Mouse (Mus musculus): Measurements from ENCODE around the gene Gm17018. TPM values are rescaled to one million over a fixed set of nuclear protein-coding genes. Genes with fewer than 3 reads are reported as not detected.

The Gm17018 gene
- total and polyA plus RNA-seq, 2 experiments from 2014 or later, result 20.7 to 69.6 TPM

DNA sequence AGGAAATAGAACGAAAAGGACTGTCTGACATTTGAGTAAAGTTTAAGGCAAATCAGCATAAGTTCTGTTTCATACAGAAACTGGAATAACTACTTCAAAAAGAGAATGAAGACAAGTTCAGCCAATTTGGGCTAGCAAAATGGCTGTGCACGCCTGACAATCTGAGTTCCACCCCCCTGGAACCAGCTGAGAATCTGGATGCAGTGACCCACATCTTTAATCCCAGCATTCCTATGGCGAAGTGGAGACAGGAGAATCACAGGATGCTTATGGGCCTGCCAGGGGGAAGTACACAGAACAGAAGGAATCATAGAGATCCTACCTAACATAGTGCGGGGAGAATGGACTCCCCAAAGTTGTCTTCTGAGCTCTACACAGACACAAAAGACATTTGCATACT, 36.7 kb downstream of the Gm17018 start:
- Histone ChIP-seq H3K36me3 (ENCODE audit: insufficient read depth) (no peaks in the 10 kb centered on the region; the same call in 1 of the 2 replicates), H3K27ac (ENCODE audit: low read depth, low read length) (no peak overlapping the region), H3K9me3 (ENCODE audit: low read length) (no peaks in the 10 kb centered on the region), H3K27me3 (ENCODE audit: insufficient read depth, low read length) (peaks cover 42% of the 10 kb centered on the region), H3K4me3 (ENCODE audit: low read depth, low read length) (no peak overlapping the region), H3K4me1 (ENCODE audit: insufficient read depth) (no peaks in the 10 kb centered on the region), H3K9ac (no peak overlapping the region), H3K4me2 (ENCODE audit: low read depth) (no peak overlapping the region)
- TF ChIP-seq CTCF (IDR thresholded peaks at IDR 0.05; ENCODE audit: low read depth), result no peak
- ATAC-seq (no peak), DNase-seq (no peak)
- WGBS, result 68% methylated on average over 4 of the region's 4 CpGs

DNA sequence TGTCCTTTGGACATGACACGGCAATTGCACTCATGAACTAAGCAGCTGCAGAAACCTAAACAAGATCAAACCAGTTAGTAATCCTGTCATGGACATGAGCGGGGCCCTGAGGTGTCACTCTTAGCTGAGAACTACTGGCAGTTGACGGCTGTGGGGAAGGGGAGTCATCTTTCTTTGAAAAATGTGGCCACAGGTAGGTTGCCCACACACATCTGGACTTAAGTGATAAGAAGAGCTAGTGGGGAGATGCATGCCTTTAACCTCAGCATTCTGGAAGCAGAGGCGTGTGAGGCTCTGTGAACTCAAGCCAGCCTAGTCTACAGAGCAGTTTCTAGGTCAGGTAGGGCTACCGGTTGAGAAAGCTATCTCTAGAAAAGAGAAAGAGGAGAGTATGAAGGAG, 42.2 kb downstream of the Gm17018 start:
- Histone ChIP-seq H3K36me3 (ENCODE audit: insufficient read depth) (0 out of 2 replicates have a peak, but pooled peaks cover 4% of the 10 kb centered on the region), H3K27ac (ENCODE audit: low read depth, low read length) (no peak overlapping the region), H3K4me2 (ENCODE audit: low read depth) (no peak overlapping the region), H3K27me3 (ENCODE audit: insufficient read depth, low read length) (peaks cover 26% of the 10 kb centered on the region), H3K9me3 (ENCODE audit: low read length) (no peaks in the 10 kb centered on the region), H3K4me3 (ENCODE audit: low read depth, low read length) (no peak overlapping the region), H3K9ac (no peak overlapping the region), H3K4me1 (ENCODE audit: insufficient read depth) (no peaks in the 10 kb centered on the region)
- DNase-seq, result no peak
- TF ChIP-seq CTCF (IDR thresholded peaks at IDR 0.05; ENCODE audit: low read depth), result no peak
- ATAC-seq, result no peak
- WGBS, result 94% methylated on average over 5 of the region's 5 CpGs

- Histone ChIP-seq H3K4me2 (ENCODE audit: low read depth) (no peak overlapping the region), H3K9me3 (ENCODE audit: low read length) (no peaks in the 10 kb centered on the region), H3K4me1 (ENCODE audit: insufficient read depth) (no peaks in the 10 kb centered on the region), H3K27ac (ENCODE audit: low read depth, low read length) (no peak overlapping the region), H3K4me3 (ENCODE audit: low read depth, low read length) (no peak overlapping the region), H3K27me3 (ENCODE audit: insufficient read depth, low read length) (peaks cover 3% of the 10 kb centered on the region; the same call in 1 of the 2 replicates), H3K36me3 (ENCODE audit: insufficient read depth) (0 out of 2 replicates have a peak, but pooled peaks cover 4% of the 10 kb centered on the region), H3K9ac (no peak overlapping the region)
- no peak for DNase-seq
- no peak for ATAC-seq
- no peak for TF ChIP-seq CTCF (IDR thresholded peaks at IDR 0.05; ENCODE audit: low read depth)
- WGBS, result 69% methylated on average over 4 of the region's 4 CpGs
Observed at GRCm38 (mm10) chr19:45606701-45607100, 46.3 kb downstream of the Gm17018 start.

- DNase-seq, result peak; percentile 20
- Histone ChIP-seq H3K4me2 (ENCODE audit: low read depth) (no peak overlapping the region), H3K4me1 (ENCODE audit: insufficient read depth) (no peaks in the 10 kb centered on the region), H3K4me3 (ENCODE audit: low read depth, low read length) (no peak overlapping the region), H3K36me3 (ENCODE audit: insufficient read depth) (0 out of 2 replicates have a peak, but pooled peaks cover 4% of the 10 kb centered on the region), H3K9ac (no peak overlapping the region), H3K9me3 (ENCODE audit: low read length) (no peaks in the 10 kb centered on the region), H3K27ac (ENCODE audit: low read depth, low read length) (no peak overlapping the region), H3K27me3 (ENCODE audit: insufficient read depth, low read length) (peaks cover 3% of the 10 kb centered on the region; the same call in 1 of the 2 replicates)
- TF ChIP-seq CTCF (IDR thresholded peaks at IDR 0.05; ENCODE audit: low read depth), result no peak
- WGBS, result 13% methylated on average over 7 of the region's 7 CpGs
- peak; percentile 55 for ATAC-seq
Observed at GRCm38 (mm10) chr19:45607479-45607878, 47.1 kb downstream of the Gm17018 start.

- 77% methylated on average over 13 of the region's 13 CpGs for WGBS
- no peaks in the 10 kb centered on the region for H3K9me3 ChIP-seq (ENCODE audit: low read length)
- no peak overlapping the region for H3K4me2 ChIP-seq (ENCODE audit: low read depth)
- no peak for TF ChIP-seq CTCF (IDR thresholded peaks at IDR 0.05; ENCODE audit: low read depth)
- no peak overlapping the region for H3K27ac ChIP-seq (ENCODE audit: low read depth, low read length)
- DNase-seq (no peak), ATAC-seq (no peak)
- H3K9ac ChIP-seq, result no peak overlapping the region
- H3K27me3 ChIP-seq (ENCODE audit: insufficient read depth, low read length), result 0 out of 2 replicates have a peak, but pooled peaks cover 3% of the 10 kb centered on the region
- H3K36me3 ChIP-seq (ENCODE audit: insufficient read depth), result 0 out of 2 replicates have a peak, but pooled peaks cover 4% of the 10 kb centered on the region
- no peak overlapping the region for H3K4me3 ChIP-seq (ENCODE audit: low read depth, low read length)
- H3K4me1 ChIP-seq (ENCODE audit: insufficient read depth), result no peaks in the 10 kb centered on the region
Observed at GRCm38 (mm10) chr19:45608648-45609339, 48.4 kb downstream of the Gm17018 start.

DNA sequence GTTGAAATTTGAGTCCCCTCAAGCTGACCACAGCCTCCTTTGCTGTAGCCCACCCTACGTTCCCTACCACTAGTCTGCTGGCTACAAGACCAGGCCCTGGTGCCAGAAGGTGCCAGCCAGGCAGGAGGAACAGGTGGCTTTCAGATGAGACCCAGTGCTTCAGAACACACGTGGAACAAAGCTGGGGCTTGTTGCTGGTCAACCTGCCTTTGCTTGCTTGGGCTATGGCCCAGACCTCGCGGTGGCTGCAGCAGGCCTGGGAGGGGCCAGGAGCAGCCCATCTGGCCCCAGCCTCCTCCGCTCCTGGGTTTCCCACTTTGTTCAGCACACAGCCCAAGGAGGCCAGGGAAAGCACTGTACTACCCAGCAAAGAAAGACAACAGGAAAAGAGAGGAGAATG, 50.4 kb downstream of the Gm17018 start:
- DNase-seq (no peak), ATAC-seq (no peak)
- H3K36me3 ChIP-seq (ENCODE audit: insufficient read depth), result no peaks in the 10 kb centered on the region
- no peak overlapping the region for H3K4me2 ChIP-seq (ENCODE audit: low read depth)
- no peak overlapping the region for H3K27ac ChIP-seq (ENCODE audit: low read depth, low read length)
- no peaks in the 10 kb centered on the region for H3K27me3 ChIP-seq (ENCODE audit: insufficient read depth, low read length)
- H3K4me1 ChIP-seq (ENCODE audit: insufficient read depth), result no peaks in the 10 kb centered on the region
- H3K4me3 ChIP-seq (ENCODE audit: low read depth, low read length), result no peak overlapping the region
- no peaks in the 10 kb centered on the region for H3K9me3 ChIP-seq (ENCODE audit: low read length)
- WGBS, result 72% methylated on average over 5 of the region's 5 CpGs
- TF ChIP-seq CTCF (IDR thresholded peaks at IDR 0.05; ENCODE audit: low read depth), result no peak
- no peak overlapping the region for H3K9ac ChIP-seq

GRCm38 (mm10) chr19:45614375-45614774, 54.0 kb downstream of the Gm17018 start:
- Histone ChIP-seq H3K4me2 (ENCODE audit: low read depth) (no peak overlapping the region), H3K27ac (ENCODE audit: low read depth, low read length) (no peak overlapping the region), H3K9me3 (ENCODE audit: low read length) (no peaks in the 10 kb centered on the region), H3K4me1 (ENCODE audit: insufficient read depth) (no peaks in the 10 kb centered on the region), H3K4me3 (ENCODE audit: low read depth, low read length) (no peak overlapping the region), H3K36me3 (ENCODE audit: insufficient read depth) (no peaks in the 10 kb centered on the region), H3K9ac (no peak overlapping the region), H3K27me3 (ENCODE audit: insufficient read depth, low read length) (no peaks in the 10 kb centered on the region)
- peak; percentile 34 for DNase-seq
- no peak for TF ChIP-seq CTCF (IDR thresholded peaks at IDR 0.05; ENCODE audit: low read depth)
- ATAC-seq, result no peak
- WGBS, result 41% methylated on average over 8 of the region's 8 CpGs

Data from forebrain, postnatal 0 days (tissue).